Mouse (Mus musculus): ENCODE results near the gene Mov10.
A peak's percentile ranks its signal among the peaks of the same experiment; 100 is the strongest.
"Not testable (repeated sequence)": the region's sequence is repeated elsewhere in the genome, so short reads cannot be mapped to it uniquely, and the experiment has no call there.

The Mov10 gene

DNA sequence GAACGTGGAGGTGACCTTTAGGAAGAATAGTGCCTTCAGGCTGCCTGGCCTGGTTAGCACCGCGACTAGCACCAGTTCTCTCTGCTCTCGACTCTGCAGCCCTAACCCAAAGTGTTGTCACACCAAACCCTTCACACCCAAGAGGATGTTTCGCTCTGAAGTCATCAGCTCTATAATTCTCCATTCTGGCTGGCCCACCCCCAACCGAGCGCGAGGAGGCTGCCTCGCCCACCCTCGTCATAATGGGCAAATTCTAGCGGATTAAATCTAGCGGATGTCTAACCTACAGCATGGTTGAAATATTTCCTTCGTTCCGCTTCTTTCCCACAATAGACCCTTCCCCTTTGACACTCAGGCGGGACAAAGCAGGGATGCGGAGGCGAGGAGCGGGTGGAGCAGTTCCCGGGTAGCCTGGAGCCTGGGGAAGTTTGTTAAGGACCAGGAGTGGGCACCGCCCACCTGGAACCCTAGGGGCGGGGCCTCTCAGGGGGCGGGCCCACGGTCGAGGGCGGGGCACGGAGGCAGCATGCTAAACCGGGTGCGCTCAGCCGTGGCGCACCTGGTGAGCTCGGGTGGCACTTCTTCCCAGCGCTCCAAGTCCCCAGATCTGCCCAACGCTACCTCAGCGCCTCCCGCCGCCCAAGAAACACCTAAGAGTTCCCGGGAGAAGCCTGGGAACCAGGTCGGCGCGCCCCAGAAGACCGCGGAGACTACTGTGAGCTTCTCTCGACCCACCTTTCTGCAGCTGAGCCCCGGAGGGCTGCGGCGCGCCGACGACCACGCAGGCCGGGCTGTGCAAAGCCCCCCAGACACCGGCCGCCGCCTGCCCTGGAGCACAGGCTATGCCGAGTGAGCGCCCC, 37.6 kb downstream of the Mov10 start, which contains the start of gene Ppm1j:
TSS of gene Ppm1j (plus strand) at position 496 of the 860 bp plus-strand sequence.
- DNase-seq = peak; percentile 45 to 63

DNA sequence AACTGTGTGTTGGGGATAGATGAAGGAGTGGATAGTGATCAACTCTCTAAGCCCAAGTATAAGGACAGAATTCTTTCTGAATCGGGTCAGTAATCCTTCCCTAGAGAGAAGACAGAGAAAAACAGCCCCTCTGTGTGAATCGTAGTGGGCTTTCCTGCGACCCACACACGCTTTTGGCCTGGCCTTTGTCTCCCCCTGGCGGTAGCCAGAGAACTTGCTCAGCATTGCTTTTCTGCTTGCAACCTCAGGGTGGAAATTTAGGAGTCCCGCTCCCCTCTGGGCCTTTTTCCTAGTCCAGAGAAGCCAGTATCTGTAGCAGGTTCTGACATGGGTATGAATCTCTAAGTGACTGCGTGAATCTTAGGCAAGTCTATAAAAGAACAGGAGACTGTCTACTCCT, 38.4 kb downstream of the Mov10 start:
- DNase-seq = peak; percentile 86 to 87

DNA sequence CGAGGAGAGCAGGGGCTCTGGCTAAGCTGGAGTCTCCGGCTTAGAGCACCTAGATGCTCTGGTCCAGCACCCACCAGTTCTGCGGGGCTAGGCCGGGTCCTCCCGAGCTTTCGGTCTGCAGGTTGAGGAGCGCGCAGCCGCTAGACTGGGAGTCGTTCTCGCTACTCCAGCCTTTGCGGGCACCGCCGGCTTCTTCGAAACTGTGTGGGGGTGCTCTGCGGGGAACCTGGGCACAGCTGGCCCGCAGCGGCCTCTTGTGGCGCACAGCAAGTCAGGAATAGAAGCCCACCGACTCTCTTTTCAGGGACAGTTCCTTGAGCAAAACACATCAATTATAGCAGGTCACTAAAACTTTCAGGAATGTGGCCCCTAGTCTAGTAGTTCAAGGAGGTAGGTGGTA, 41.0 kb downstream of the Mov10 start:
- peak in 1 of 2 experiments; percentile 51 for DNase-seq

DNA sequence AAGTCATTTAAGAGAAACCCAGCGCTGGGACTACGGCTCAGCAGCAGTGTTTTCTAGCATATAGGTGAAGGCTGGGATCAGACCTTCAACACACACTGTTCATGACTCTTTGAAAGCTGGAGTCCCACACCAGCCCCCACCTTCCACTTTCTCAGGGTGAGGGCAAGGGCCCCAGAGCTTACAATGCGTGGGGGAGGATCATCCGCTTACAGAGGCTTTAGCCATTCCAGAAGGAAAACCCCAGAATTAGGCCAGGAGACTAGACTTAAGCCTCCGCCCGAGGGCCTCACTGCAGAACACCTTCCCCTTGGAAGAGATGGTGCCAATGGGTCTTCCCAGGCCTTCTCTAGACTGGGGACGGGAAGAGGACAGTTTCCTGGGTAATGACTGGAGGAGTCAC, 45.1 kb downstream of the Mov10 start:
- no peak for DNase-seq

DNA sequence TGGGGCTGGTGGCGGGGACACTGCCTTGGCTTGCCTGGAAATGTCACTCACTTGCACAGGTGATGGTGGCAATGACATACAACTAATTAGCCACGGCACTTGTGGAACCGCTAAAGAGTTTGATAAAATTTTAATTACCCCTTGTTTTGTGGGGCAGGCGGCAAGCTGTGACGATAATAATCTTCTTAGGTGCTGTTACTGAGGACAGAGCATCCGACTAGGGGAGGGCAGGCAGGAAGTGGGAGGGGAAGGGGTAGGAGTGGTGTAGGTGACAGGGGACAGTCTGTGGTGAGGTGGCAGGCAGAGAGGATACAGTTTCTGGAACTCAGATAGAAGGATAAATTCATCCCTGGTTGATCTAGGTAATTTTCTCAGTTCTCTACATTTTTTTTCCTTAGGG, 46.9 kb downstream of the Mov10 start:
- DNase-seq = no peak

DNA sequence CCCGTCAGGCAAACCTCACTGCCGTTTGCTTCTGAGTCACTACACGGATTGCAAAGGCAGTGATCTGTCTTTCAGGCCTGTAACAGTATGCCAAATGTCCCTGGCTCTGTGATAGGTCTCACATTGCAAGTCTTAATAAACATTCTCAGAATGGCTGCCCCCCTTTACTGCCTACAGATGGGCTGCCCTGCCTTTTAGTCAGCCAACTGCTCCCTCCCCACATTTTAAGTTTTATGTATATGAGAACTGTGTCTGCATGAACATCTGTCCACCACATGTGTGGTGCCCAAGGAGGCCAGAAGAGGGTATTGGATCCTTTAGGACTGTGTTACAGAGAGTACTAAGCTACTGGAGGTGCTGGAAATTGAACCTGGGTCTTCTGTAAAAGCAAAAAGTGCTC, 47.4 kb downstream of the Mov10 start:
- no peak for DNase-seq

DNA sequence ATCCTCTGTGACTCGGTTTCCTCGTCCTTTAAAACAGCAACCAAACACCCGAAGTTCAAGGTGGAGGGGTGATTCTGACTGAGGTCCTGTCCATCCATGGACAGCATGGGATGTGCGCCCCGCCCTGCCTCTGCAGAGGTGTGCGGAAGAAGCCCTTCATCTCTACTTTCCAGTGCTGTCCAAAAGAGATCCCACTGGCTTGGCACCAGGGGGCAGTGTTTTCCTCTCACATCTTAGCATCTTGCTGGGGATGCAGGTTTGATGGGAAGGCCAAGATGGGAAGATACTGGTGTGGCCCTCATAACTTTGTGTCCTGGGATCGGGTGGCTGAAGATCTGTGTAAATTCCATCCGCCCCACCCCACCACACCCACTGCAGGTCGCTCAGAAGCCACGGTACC, 48.3 kb downstream of the Mov10 start:
- DNase-seq = peak; percentile 65 to 68

GRCm38 (mm10) chr3:104769135-104769534, 49.2 kb downstream of the Mov10 start:
- DNase-seq = no peak

DNA sequence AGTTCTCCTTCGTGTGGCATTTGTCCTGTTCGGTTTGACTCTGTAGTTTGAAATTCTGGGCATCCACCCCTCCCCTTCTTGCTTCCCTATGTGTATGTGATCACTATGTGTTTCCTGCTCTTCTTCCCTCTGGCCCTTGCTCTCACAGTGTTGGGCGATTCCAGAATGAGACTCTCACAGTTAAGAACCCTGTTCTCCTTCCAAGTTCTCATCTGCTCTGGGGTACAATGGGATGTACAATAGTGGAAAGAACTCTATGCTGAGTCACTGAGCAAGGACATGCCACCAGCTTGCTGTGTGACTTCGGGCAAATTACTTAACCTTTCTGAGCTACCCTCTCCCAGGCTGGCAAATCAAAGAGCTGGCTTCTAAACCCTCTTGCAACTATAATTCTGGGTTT, 50.6 kb downstream of the Mov10 start:
- DNase-seq = no peak

- DNase-seq = no peak
Observed at GRCm38 (mm10) chr3:104767141-104767540, 51.2 kb downstream of the Mov10 start.

DNA sequence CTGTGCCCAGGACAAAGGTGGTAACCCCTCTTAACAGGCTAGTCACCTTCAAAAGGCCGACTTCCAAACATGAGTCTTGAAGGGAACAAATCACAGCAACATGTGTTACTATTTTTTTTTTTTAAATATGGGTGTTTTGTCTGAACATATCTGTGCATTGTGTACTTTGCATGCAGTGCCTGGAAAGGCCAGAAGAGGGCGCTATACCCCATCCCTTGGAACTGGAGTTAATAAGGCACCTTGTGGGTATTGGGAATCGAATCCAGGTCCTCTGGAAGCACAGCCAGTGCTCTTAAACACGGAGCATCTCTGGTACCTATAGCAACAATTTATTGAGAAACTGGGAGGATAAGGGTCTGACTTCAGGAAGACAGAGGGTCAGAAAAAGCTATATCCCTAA, 53.3 kb downstream of the Mov10 start:
- peak; percentile 22 to 36 for DNase-seq

- not testable (repeated sequence) for DNase-seq
Observed at GRCm38 (mm10) chr3:104762103-104762863, 56.1 kb downstream of the Mov10 start.

DNA sequence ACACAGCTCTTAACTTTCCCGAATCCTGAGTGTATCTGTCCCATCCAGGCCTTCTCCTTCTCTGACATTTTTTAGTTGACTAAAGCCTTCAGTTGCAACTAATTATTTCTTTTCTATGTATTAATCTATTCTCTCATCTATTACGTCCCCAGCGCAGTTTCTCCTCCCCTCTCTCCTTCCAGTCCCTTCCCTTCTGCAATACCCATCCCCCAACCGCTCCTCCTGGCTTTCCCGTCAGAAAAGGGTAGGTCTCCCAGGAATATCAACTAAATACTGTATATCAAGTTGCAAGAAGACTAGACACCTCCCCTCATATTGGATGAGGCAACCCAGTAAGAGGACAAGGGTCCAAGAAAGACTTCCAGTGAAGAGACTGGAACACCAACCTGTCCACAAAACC, 59.5 kb downstream of the Mov10 start:
- DNase-seq = peak in 1 of 2 experiments; percentile 27

DNA sequence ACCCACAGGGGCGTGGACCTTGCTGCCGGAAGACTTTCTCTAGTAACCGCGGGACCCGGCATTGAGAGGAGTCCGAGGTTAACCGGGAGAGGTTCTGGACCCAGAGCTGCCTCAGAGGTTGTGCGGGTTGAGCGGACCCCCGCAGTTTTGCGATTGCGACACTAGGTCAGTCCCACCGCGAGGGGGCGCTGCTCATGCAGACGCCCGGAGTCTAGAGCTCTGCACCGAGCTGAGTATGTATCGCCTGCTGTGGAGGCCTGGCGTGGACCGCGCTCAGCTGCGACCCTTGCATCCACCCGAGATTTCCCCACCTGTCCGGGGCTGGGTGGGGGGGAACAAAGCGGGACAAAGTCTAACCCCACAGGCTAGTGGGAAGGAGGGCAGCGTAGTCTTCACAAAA, 60.0 kb downstream of the Mov10 start:
- DNase-seq = peak; percentile 90 to 94

DNA sequence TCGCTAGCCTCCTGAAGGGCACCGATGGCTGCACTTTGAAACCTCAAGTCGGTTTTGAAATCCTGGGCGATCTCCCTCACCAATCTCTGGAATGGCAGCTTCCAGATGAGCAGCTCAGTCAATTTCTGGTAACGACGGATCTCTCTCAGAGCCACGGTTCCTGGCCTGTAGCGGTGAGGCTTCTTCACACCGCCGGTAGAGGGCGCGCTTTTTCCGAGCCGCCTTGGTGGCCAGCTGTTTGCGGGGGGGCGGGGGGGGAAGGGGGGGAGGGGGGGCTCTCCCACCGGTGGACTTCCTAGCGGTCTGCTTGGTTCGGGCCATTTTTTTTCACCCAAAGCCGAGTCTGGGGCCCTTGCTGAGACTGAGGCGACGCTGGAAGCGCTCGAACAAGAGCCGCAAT, 65.5 kb downstream of the Mov10 start:
- peak; percentile 28 to 41 for DNase-seq
